Mouse (Mus musculus): ENCODE results near the gene Gramd2. TPM values are rescaled to one million over a fixed set of nuclear protein-coding genes. Genes with fewer than 3 reads are reported as not detected.
A peak's percentile ranks its signal among the peaks of the same experiment; 100 is the strongest.

Gene Gramd2
- polyA plus RNA-seq, 1 experiment from 2014 or later, result 0.18 TPM

GRCm38 (mm10) chr9:59656635-59657617 is 23.0 kb upstream of the Gramd2 start:
- DNase-seq (ENCODE audit: low spot score, missing footprints) (peak; percentile 100), ATAC-seq (ENCODE audit: low FRiP score) (peak; percentile 68)
- H3K4me1 ChIP-seq (ENCODE audit: control insufficient read depth, insufficient read depth, low read length), result peaks cover 27% of the 10 kb centered on the region
- H3K36me3 ChIP-seq (ENCODE audit: control insufficient read depth, insufficient read depth, low read length), result peaks cover 7% of the 10 kb centered on the region
- H3K9ac ChIP-seq (ENCODE audit: low read length), result peak overlapping the region; percentile 98
- H3K9me3 ChIP-seq (ENCODE audit: control insufficient read depth, low read length), result no peaks in the 10 kb centered on the region
- WGBS, result under 1% methylated on average over 64 of the region's 65 CpGs
- H3K4me2 ChIP-seq, result peak overlapping the region; percentile 86
- peak overlapping the region; percentile 89 for H3K4me3 ChIP-seq (ENCODE audit: low read depth, low read length)
- no peaks in the 10 kb centered on the region for H3K27me3 ChIP-seq (ENCODE audit: control insufficient read depth, insufficient read depth, low read length)
- peak overlapping the region; percentile 98 for H3K27ac ChIP-seq (ENCODE audit: low read depth, low read length)

DNA sequence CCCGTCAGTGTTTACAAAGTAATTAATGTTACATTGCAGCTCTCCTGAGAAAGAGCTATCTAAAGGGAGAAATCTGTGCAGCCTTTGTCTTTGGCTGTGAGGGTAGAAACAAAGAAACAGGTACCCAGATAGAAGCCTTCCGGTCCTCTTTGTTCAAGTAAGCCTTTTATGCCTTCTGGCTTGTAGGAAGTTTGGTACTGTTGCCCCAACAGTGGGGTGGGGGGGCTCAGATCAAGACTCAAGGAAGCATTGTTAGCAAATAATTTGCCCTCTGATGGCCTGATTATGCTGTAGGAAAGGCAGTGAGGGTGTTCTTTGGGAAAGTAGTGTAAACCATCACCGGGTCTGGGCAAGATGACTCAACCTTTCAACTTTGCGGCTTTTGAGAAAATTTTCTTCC is 21.8 kb upstream of the Gramd2 start:
- Histone ChIP-seq H3K9me3 (ENCODE audit: control insufficient read depth, low read length) (no peaks in the 10 kb centered on the region), H3K4me3 (ENCODE audit: low read depth, low read length) (peak overlapping the region; percentile 89), H3K4me1 (ENCODE audit: control insufficient read depth, insufficient read depth, low read length) (peaks cover 27% of the 10 kb centered on the region), H3K27ac (ENCODE audit: low read depth, low read length) (peak overlapping the region; percentile 98), H3K36me3 (ENCODE audit: control insufficient read depth, insufficient read depth, low read length) (peaks cover 7% of the 10 kb centered on the region), H3K4me2 (peak overlapping the region; percentile 86), H3K27me3 (ENCODE audit: control insufficient read depth, insufficient read depth, low read length) (no peaks in the 10 kb centered on the region), H3K9ac (ENCODE audit: low read length) (peak overlapping the region; percentile 98)
- ATAC-seq (ENCODE audit: low FRiP score) (no peak), DNase-seq (ENCODE audit: low spot score, missing footprints) (peak; percentile 91)
- 5% methylated on average over 4 of the region's 4 CpGs for WGBS

GRCm38 (mm10) chr9:59659036-59660026 is 20.6 kb upstream of the Gramd2 start:
- Histone ChIP-seq H3K36me3 (ENCODE audit: control insufficient read depth, insufficient read depth, low read length) (peaks cover 9% of the 10 kb centered on the region), H3K9me3 (ENCODE audit: control insufficient read depth, low read length) (no peaks in the 10 kb centered on the region), H3K9ac (ENCODE audit: low read length) (peak overlapping the region; percentile 1; the same call in 1 of the 2 replicates), H3K27me3 (ENCODE audit: control insufficient read depth, insufficient read depth, low read length) (no peaks in the 10 kb centered on the region), H3K4me2 (peak overlapping the region; percentile 86), H3K4me1 (ENCODE audit: control insufficient read depth, insufficient read depth, low read length) (peaks cover 31% of the 10 kb centered on the region), H3K27ac (ENCODE audit: low read depth, low read length) (no peak overlapping the region), H3K4me3 (ENCODE audit: low read depth, low read length) (peak overlapping the region; percentile 89)
- ATAC-seq (ENCODE audit: low FRiP score) (peak; percentile 26; the same call in 1 of the 2 replicates), DNase-seq (ENCODE audit: low spot score, missing footprints) (peak; percentile 98)
- 25% methylated on average over 14 of the region's 14 CpGs for WGBS

- Histone ChIP-seq H3K9ac (ENCODE audit: low read length) (no peak overlapping the region), H3K27ac (ENCODE audit: low read depth, low read length) (no peak overlapping the region), H3K4me1 (ENCODE audit: control insufficient read depth, insufficient read depth, low read length) (peaks cover 31% of the 10 kb centered on the region), H3K36me3 (ENCODE audit: control insufficient read depth, insufficient read depth, low read length) (peaks cover 15% of the 10 kb centered on the region), H3K4me2 (peak overlapping the region; percentile 19), H3K4me3 (ENCODE audit: low read depth, low read length) (no peak overlapping the region), H3K9me3 (ENCODE audit: control insufficient read depth, low read length) (no peaks in the 10 kb centered on the region), H3K27me3 (ENCODE audit: control insufficient read depth, insufficient read depth, low read length) (no peaks in the 10 kb centered on the region)
- no peak for ATAC-seq (ENCODE audit: low FRiP score)
- DNase-seq (ENCODE audit: low spot score, missing footprints), result peak; percentile 85
- WGBS, result 62% methylated on average over 10 of the region's 10 CpGs
Measured at GRCm38 (mm10) chr9:59660421-59660820, 19.5 kb upstream of the Gramd2 start.

DNA sequence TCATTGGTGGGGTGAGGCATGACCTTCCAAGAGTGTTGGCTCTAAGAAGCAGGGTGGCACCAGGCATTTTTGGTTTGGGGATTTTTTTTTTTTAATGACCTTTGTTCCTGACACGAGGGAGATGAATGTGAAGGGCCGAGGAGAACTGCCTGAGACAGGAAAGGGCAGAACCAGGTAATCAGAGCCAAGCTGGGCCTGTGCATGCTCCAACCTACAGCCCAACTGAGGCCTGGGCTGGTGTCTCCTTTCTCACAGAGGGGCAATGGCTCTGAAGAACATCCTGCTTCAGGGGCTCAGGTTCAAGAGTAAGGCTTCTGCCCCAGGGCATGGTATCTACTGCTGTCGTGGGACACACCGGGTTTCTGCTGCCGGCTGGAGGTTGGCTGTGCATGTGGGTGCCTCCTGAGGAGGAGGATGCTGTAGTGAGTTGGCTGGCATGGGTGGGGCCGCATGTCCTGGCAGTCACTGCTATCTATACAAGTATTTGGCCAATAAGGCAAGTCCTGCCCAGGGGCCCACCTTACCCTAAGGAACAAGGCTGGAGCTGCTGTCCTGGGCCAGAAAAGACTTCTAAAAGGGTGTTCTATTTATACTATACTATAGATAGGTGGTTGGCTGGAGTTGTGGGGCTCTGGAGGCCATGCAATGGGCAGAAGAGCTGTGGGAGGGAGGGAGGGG is 18.5 kb upstream of the Gramd2 start:
- Histone ChIP-seq H3K9ac (ENCODE audit: low read length) (no peak overlapping the region), H3K9me3 (ENCODE audit: control insufficient read depth, low read length) (no peaks in the 10 kb centered on the region), H3K4me1 (ENCODE audit: control insufficient read depth, insufficient read depth, low read length) (peaks cover 31% of the 10 kb centered on the region), H3K4me2 (no peak overlapping the region), H3K27ac (ENCODE audit: low read depth, low read length) (no peak overlapping the region), H3K36me3 (ENCODE audit: control insufficient read depth, insufficient read depth, low read length) (peaks cover 21% of the 10 kb centered on the region), H3K4me3 (ENCODE audit: low read depth, low read length) (no peak overlapping the region), H3K27me3 (ENCODE audit: control insufficient read depth, insufficient read depth, low read length) (no peaks in the 10 kb centered on the region)
- 78% methylated on average over 6 of the region's 6 CpGs for WGBS
- no peak for ATAC-seq (ENCODE audit: low FRiP score)
- peak; percentile 81 for DNase-seq (ENCODE audit: low spot score, missing footprints)

- Histone ChIP-seq H3K4me2 (no peak overlapping the region), H3K9ac (ENCODE audit: low read length) (no peak overlapping the region), H3K9me3 (ENCODE audit: control insufficient read depth, low read length) (no peaks in the 10 kb centered on the region), H3K4me1 (ENCODE audit: control insufficient read depth, insufficient read depth, low read length) (peaks cover 30% of the 10 kb centered on the region), H3K36me3 (ENCODE audit: control insufficient read depth, insufficient read depth, low read length) (peaks cover 36% of the 10 kb centered on the region), H3K4me3 (ENCODE audit: low read depth, low read length) (no peak overlapping the region), H3K27me3 (ENCODE audit: control insufficient read depth, insufficient read depth, low read length) (no peaks in the 10 kb centered on the region), H3K27ac (ENCODE audit: low read depth, low read length) (no peak overlapping the region)
- ATAC-seq (ENCODE audit: low FRiP score) (no peak), DNase-seq (ENCODE audit: low spot score, missing footprints) (peak; percentile 79)
- WGBS, result 84% methylated on average over 7 of the region's 7 CpGs
Measured at GRCm38 (mm10) chr9:59663226-59663625, 16.7 kb upstream of the Gramd2 start.

GRCm38 (mm10) chr9:59663957-59664356 is 16.0 kb upstream of the Gramd2 start:
- H3K27me3 ChIP-seq (ENCODE audit: control insufficient read depth, insufficient read depth, low read length), result no peaks in the 10 kb centered on the region
- no peak overlapping the region for H3K4me2 ChIP-seq
- H3K27ac ChIP-seq (ENCODE audit: low read depth, low read length), result no peak overlapping the region
- no peak overlapping the region for H3K4me3 ChIP-seq (ENCODE audit: low read depth, low read length)
- ATAC-seq (ENCODE audit: low FRiP score), result no peak
- no peaks in the 10 kb centered on the region for H3K9me3 ChIP-seq (ENCODE audit: control insufficient read depth, low read length)
- peaks cover 36% of the 10 kb centered on the region for H3K36me3 ChIP-seq (ENCODE audit: control insufficient read depth, insufficient read depth, low read length)
- WGBS, result 62% methylated on average over 3 of the region's 3 CpGs
- no peak for DNase-seq (ENCODE audit: low spot score, missing footprints)
- H3K9ac ChIP-seq (ENCODE audit: low read length), result no peak overlapping the region
- H3K4me1 ChIP-seq (ENCODE audit: control insufficient read depth, insufficient read depth, low read length), result peaks cover 26% of the 10 kb centered on the region

GRCm38 (mm10) chr9:59664664-59665256 is 15.2 kb upstream of the Gramd2 start:
- Histone ChIP-seq H3K9me3 (ENCODE audit: control insufficient read depth, low read length) (no peaks in the 10 kb centered on the region), H3K9ac (ENCODE audit: low read length) (no peak overlapping the region), H3K27me3 (ENCODE audit: control insufficient read depth, insufficient read depth, low read length) (no peaks in the 10 kb centered on the region), H3K4me1 (ENCODE audit: control insufficient read depth, insufficient read depth, low read length) (peaks cover 23% of the 10 kb centered on the region), H3K4me3 (ENCODE audit: low read depth, low read length) (no peak overlapping the region), H3K36me3 (ENCODE audit: control insufficient read depth, insufficient read depth, low read length) (peaks cover 38% of the 10 kb centered on the region), H3K4me2 (no peak overlapping the region), H3K27ac (ENCODE audit: low read depth, low read length) (no peak overlapping the region)
- peak; percentile 71 for DNase-seq (ENCODE audit: low spot score, missing footprints)
- no peak for ATAC-seq (ENCODE audit: low FRiP score)
- WGBS, result 87% methylated on average over 4 of the region's 4 CpGs
